Mouse (Mus musculus): ENCODE measurements around the gene Fgfr2. TPM values are rescaled to one million over a fixed set of nuclear protein-coding genes. Genes with fewer than 3 reads are reported as not detected.

The Fgfr2 gene
- polyA plus RNA-seq, 1 experiment from 2014 or later, result not detected

DNA sequence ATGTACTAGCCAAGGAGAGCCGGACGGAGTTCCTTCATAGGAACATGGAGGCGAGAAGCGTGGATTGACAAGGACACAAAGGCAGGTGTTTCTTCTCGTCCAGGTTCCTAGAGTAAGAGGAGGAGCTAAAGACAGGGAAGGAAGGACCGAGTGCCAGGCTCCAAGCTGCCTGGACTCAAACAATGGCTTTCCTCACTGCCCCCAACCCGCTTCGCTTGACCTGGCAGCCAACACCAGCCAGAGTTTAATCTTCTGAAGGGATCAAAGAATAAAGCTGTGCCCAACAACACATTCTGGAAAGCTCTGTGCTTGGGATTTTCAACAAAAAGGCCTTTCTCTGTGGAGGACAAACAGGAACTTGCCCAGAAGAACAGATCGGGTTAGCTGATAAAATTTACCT lies 69.4 kb downstream of the Fgfr2 start:
- H3K36me3 ChIP-seq (ENCODE audit: inconsistent target), result no peaks in the 10 kb centered on the region
- H3K4me3 ChIP-seq (ENCODE audit: inconsistent target), result no peak overlapping the region
- WGBS (ENCODE audit: missing documents), result 93% methylated on average over 9 of the region's 9 CpGs
- peak overlapping the region; percentile 89; the same call in 1 of the 2 replicates for H3K27ac ChIP-seq
- H3K79me2 ChIP-seq (ENCODE audit: inconsistent target), result peaks cover 89% of the 10 kb centered on the region

DNA sequence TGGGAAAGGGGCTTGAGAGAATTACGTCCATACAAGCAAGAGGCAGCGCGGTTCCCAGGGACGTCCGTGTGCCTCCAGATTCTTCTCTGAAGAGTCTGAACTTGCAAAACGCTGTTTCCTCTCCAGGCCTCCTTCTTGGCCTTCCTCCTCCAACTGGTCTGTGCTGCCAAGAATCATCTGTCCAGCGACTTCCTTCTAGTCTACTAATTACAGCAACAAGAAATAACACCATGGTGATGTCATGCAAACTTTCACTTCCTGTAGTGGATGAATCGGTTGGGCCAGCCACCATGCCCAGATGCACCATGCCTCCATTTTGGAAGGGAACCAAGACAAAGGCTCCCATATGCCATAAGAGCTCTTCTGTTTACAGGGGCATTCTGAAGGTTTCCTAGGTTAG lies 70.3 kb downstream of the Fgfr2 start:
- peaks cover 84% of the 10 kb centered on the region for H3K79me2 ChIP-seq (ENCODE audit: inconsistent target)
- H3K27ac ChIP-seq, result peak overlapping the region; percentile 89
- H3K36me3 ChIP-seq (ENCODE audit: inconsistent target), result no peaks in the 10 kb centered on the region
- WGBS (ENCODE audit: missing documents), result under 1% methylated on average over 8 of the region's 8 CpGs
- no peak overlapping the region for H3K4me3 ChIP-seq (ENCODE audit: inconsistent target)

DNA sequence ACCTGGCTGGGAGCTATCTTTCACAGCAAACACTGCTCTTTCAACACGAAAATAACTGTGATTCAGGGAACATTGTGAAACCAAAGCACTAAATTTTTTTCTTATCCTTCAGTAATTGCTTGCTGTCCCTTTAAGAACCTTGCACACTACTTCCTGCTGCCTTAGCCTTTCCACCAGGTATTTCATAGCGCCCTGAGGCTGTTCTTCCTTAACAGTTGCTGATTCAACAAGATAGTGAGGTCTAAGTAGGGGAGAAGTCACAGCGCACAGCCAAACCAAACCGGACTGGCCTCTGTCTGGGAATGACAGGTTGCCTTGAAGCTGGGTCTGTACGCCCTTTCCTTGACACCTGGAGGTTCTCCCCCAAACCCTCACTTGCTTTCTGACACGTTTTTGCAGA lies 72.5 kb downstream of the Fgfr2 start:
- Histone ChIP-seq H3K79me2 (ENCODE audit: inconsistent target) (peaks cover 82% of the 10 kb centered on the region), H3K36me3 (ENCODE audit: inconsistent target) (no peaks in the 10 kb centered on the region), H3K4me3 (ENCODE audit: inconsistent target) (no peak overlapping the region), H3K27ac (peak overlapping the region; percentile 8; the same call in 1 of the 2 replicates)
- 50% methylated on average over 6 of the region's 6 CpGs for WGBS (ENCODE audit: missing documents)

DNA sequence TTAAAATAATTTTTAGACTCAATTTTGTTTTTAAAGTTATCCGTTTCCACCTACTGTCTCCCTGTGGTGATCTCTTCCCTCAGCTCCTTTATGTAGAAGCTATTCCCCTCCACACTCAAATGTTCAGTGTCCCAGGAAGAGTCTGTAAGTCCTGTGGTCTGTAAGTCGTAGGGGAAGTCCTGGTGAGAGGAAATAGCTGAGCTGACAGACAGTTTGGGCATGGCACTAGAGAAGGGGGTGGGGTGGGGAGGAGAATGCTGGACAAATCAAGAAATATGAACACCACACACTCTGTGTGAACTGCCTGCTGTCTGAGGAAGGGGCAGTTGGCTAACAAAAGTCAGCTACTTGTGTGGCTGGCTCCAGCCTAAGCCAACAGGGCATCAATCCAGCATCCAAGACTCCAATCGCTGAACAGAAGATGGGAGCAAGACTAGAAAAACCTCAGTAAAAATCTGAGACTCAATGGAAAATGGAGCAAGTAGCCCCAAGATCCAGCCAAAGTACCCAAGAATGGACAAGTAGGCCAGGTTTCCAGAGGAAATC lies 75.0 kb downstream of the Fgfr2 start:
- H3K27ac ChIP-seq, result peak overlapping the region; percentile 88
- H3K36me3 ChIP-seq (ENCODE audit: inconsistent target), result no peaks in the 10 kb centered on the region
- WGBS (ENCODE audit: missing documents), result 29% methylated on average over 3 of the region's 3 CpGs
- H3K4me3 ChIP-seq (ENCODE audit: inconsistent target), result no peak overlapping the region
- peaks cover 83% of the 10 kb centered on the region for H3K79me2 ChIP-seq (ENCODE audit: inconsistent target)

GRCm38 (mm10) chr7:133047287-133047686 lies 75.9 kb downstream of the Fgfr2 start:
- Histone ChIP-seq H3K36me3 (ENCODE audit: inconsistent target) (no peaks in the 10 kb centered on the region), H3K79me2 (ENCODE audit: inconsistent target) (peaks cover 91% of the 10 kb centered on the region), H3K27ac (peak overlapping the region; percentile 88), H3K4me3 (ENCODE audit: inconsistent target) (no peak overlapping the region)
- 41% methylated on average over 4 of the region's 4 CpGs for WGBS (ENCODE audit: missing documents)

- 72% methylated on average over 4 of the region's 4 CpGs for WGBS (ENCODE audit: missing documents)
- no peaks in the 10 kb centered on the region for H3K36me3 ChIP-seq (ENCODE audit: inconsistent target)
- no peak overlapping the region for H3K27ac ChIP-seq
- peaks cover 93% of the 10 kb centered on the region for H3K79me2 ChIP-seq (ENCODE audit: inconsistent target)
- H3K4me3 ChIP-seq (ENCODE audit: inconsistent target), result no peak overlapping the region
Observed at GRCm38 (mm10) chr7:133044721-133045120, 78.4 kb downstream of the Fgfr2 start.

- H3K27ac ChIP-seq, result no peak overlapping the region
- WGBS (ENCODE audit: missing documents), result 94% methylated on average over 3 of the region's 3 CpGs
- H3K36me3 ChIP-seq (ENCODE audit: inconsistent target), result no peaks in the 10 kb centered on the region
- peaks cover 100% of the 10 kb centered on the region for H3K79me2 ChIP-seq (ENCODE audit: inconsistent target)
- no peak overlapping the region for H3K4me3 ChIP-seq (ENCODE audit: inconsistent target)
Observed at GRCm38 (mm10) chr7:133041784-133042183, 81.4 kb downstream of the Fgfr2 start.

GRCm38 (mm10) chr7:133040688-133041345 lies 82.3 kb downstream of the Fgfr2 start:
- H3K4me3 ChIP-seq (ENCODE audit: inconsistent target), result no peak overlapping the region
- WGBS (ENCODE audit: missing documents), result 93% methylated on average over 3 of the region's 3 CpGs
- H3K27ac ChIP-seq, result no peak overlapping the region
- H3K36me3 ChIP-seq (ENCODE audit: inconsistent target), result no peaks in the 10 kb centered on the region
- H3K79me2 ChIP-seq (ENCODE audit: inconsistent target), result peaks cover 100% of the 10 kb centered on the region

DNA sequence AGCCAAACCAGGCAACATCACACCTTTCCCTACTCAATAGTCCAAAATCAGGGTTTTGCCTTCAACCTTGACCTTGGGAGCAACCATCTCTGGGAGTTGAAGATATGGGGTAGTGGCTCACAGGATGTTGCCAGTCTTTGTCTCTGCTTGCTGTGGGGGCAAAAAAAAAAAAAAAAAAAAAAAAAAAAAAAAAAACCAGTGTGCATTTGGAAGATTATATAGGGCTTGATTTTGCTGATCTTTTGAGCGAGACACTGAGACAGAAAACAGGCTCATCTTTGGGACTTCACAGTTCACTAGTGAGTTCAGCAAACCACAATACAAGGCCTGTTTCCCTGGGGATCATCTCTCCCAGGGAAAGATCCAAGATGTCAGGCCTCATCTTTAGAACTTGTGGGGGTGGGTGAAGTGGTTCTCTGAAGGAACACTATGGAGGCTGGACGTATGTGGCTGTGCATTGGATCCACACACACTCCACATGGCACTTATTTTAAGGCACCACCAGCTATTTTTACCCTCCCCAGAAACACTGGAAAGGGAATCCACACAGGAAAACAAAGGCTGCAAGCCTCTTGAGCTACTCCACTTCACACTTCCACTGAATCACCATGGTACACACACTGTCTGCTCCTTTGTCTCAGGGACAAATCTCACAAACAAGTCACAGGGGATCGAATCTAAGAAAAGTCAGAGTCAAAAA lies 83.4 kb downstream of the Fgfr2 start:
- WGBS (ENCODE audit: missing documents), result 93% methylated on average over 3 of the region's 3 CpGs
- Histone ChIP-seq H3K79me2 (ENCODE audit: inconsistent target) (peaks cover 100% of the 10 kb centered on the region), H3K36me3 (ENCODE audit: inconsistent target) (no peaks in the 10 kb centered on the region), H3K27ac (no peak overlapping the region), H3K4me3 (ENCODE audit: inconsistent target) (no peak overlapping the region)

GRCm38 (mm10) chr7:133037618-133038017 lies 85.5 kb downstream of the Fgfr2 start:
- Histone ChIP-seq H3K27ac (no peak overlapping the region), H3K79me2 (ENCODE audit: inconsistent target) (peaks cover 99% of the 10 kb centered on the region), H3K36me3 (ENCODE audit: inconsistent target) (no peaks in the 10 kb centered on the region), H3K4me3 (ENCODE audit: inconsistent target) (no peak overlapping the region)
- WGBS (ENCODE audit: missing documents), result 71% methylated on average over 4 of the region's 4 CpGs

DNA sequence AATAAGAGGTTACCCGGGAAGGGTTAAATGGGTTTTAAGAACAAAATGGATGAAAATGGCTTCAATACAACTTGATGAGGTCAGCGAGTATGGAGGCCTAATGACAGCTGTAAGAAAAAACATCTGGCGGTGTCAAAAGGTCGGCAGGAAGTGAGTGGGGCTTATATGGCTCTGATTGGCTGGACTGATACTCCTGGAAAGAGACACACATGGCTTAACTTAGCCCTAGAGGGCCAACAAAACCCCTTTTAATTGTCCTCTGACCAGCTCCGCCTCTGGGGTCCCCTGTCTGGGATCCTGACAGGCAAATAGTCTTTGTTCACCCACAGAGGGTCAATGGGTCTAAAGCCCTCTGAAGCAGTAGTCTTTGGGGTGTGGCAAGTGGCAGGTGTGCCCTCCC lies 85.9 kb downstream of the Fgfr2 start:
- 95% methylated on average over 5 of the region's 5 CpGs for WGBS (ENCODE audit: missing documents)
- Histone ChIP-seq H3K27ac (no peak overlapping the region), H3K36me3 (ENCODE audit: inconsistent target) (no peaks in the 10 kb centered on the region), H3K4me3 (ENCODE audit: inconsistent target) (no peak overlapping the region), H3K79me2 (ENCODE audit: inconsistent target) (peaks cover 99% of the 10 kb centered on the region)

GRCm38 (mm10) chr7:133035901-133036300 lies 87.2 kb downstream of the Fgfr2 start:
- H3K4me3 ChIP-seq (ENCODE audit: inconsistent target), result no peak overlapping the region
- no peaks in the 10 kb centered on the region for H3K36me3 ChIP-seq (ENCODE audit: inconsistent target)
- peaks cover 99% of the 10 kb centered on the region for H3K79me2 ChIP-seq (ENCODE audit: inconsistent target)
- H3K27ac ChIP-seq, result no peak overlapping the region

DNA sequence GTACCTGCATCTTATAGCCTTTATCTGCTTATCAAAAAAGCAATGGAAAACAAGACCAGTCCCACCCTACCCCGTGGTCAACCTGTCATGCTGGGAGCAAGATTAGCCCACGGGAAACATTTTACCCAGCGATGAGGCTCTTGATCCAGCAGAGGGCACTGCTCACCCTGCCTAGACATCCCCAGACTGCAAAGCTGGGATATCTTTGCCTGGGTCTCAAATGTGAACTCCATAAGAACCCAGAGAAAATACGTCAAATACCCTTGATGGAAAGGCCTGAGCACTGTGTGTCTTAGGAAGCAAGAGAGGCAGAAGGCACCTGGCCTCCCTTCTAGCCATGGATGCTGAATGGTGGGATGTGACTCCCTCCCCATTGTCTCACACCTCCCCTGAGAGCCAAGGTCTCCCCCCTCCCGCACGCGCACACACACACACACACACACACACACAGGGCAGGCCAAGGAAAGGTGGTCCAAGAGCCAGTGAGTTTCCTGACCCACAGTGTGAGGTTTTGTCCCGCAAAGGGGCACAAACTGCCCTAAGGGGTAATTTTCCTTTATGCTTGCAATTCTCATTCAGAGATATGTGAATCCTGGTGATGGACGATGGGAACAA lies 90.5 kb downstream of the Fgfr2 start:
- no peak overlapping the region for H3K4me3 ChIP-seq (ENCODE audit: inconsistent target)
- no peaks in the 10 kb centered on the region for H3K36me3 ChIP-seq (ENCODE audit: inconsistent target)
- WGBS (ENCODE audit: missing documents), result 55% methylated on average over 8 of the region's 9 CpGs
- no peak overlapping the region for H3K27ac ChIP-seq
- peaks cover 99% of the 10 kb centered on the region for H3K79me2 ChIP-seq (ENCODE audit: inconsistent target)

DNA sequence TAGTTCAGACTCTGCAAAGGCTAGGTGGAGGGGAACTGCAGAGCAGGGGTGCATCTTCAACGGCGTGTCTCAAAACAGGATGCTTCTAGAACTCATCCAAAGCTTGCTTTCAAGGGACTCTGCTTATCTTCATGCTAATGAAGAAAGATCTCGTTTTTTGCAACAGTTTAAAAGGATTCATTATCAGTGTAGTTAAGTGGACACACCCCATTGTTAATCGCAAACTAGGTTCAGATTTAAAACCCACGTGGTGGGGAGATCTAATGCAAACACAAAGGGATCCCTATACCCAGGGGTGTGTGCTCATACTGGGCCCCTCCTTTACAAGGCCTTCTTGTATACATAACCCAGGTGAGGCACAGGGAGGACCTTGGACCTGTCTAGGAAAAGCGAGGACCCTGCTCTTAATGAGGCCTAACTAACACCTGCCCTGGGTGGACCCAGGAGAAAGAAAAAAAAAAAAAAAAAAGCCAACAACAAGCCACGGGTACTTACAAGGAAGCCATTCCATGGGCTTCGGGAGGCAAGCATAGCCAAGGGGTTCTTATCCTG lies 93.6 kb downstream of the Fgfr2 start:
- 84% methylated on average over 8 of the region's 8 CpGs for WGBS (ENCODE audit: missing documents)
- Histone ChIP-seq H3K36me3 (ENCODE audit: inconsistent target) (no peaks in the 10 kb centered on the region), H3K27ac (no peak overlapping the region), H3K4me3 (ENCODE audit: inconsistent target) (no peak overlapping the region), H3K79me2 (ENCODE audit: inconsistent target) (peaks cover 99% of the 10 kb centered on the region)

DNA sequence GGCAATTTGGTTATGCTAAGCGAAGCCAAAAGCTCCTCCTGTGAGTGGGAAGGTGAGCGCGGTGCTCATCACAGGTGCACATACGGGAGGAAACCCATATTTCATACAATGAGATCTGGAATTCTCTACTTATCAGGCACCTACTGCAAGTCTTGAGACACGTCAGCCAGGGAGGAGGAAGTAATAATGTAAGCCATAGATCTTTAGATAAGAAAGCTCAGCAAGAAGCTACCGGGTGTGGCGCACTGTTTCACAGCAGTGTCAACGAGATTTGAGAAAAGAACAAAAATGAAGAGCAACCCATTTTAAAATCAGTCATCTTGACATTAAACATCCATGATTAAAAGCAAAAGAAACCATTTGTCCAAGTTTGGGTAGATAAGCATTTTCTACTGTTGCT lies 94.1 kb downstream of the Fgfr2 start:
- 78% methylated on average over 8 of the region's 8 CpGs for WGBS (ENCODE audit: missing documents)
- no peaks in the 10 kb centered on the region for H3K36me3 ChIP-seq (ENCODE audit: inconsistent target)

More for the DNA sequence above, 94.1 kb downstream of the Fgfr2 start:
- Histone ChIP-seq H3K79me2 (ENCODE audit: inconsistent target) (peaks cover 99% of the 10 kb centered on the region), H3K27ac (no peak overlapping the region), H3K4me3 (ENCODE audit: inconsistent target) (no peak overlapping the region)

Data from macrophage (primary cell).